ENCODE assay signal across 17 mouse cellular contexts in genomic region chr1:177366475-177366874, GRCm38 (mm10).
A peak's percentile ranks its signal among the peaks of the same experiment; 100 is the strongest.
DNase-seq lines count a peak whose midpoint lies in the region; ATAC-seq lines count a peak whose summit lies in the region.
"Had no signal": no experiment of that assay in that cellular context is flagged by ENCODE, and none has a peak within 500 bp of the region (broad histone marks: within the 10 kb centered on the region; RNA-seq: fewer than 3 reads in every experiment).

No protein-coding gene starts in this region.

- no peak overlapping the region for H3K27ac ChIP-seq in hindbrain, embryonic 11.5 days (ENCODE audit: low read depth, low read length)
- H3K27ac ChIP-seq in hindbrain, embryonic 13.5 days: no peak overlapping the region
- H3K27ac ChIP-seq: heart, embryonic 13.5 days; limb, embryonic 12.5 days; liver, embryonic 13.5 days; lung, embryonic 15.5 days had no signal

- H3K4me2 ChIP-seq in hindbrain, embryonic 11.5 days (replicated peaks; ENCODE audit: low read depth, low read length): no peak overlapping the region
- no peak overlapping the region for H3K4me2 ChIP-seq in hindbrain, embryonic 13.5 days
- H3K4me2 ChIP-seq: heart, embryonic 13.5 days; limb, embryonic 12.5 days; liver, embryonic 13.5 days; lung, embryonic 15.5 days had no signal

- H3K36me3 ChIP-seq in hindbrain, embryonic 11.5 days (ENCODE audit: control insufficient read depth, insufficient read depth, low read length): no peaks in the 10 kb centered on the region
- H3K36me3 ChIP-seq in hindbrain, embryonic 13.5 days: no peaks in the 10 kb centered on the region
- H3K36me3 ChIP-seq: heart, embryonic 13.5 days; limb, embryonic 12.5 days; liver, embryonic 13.5 days; lung, embryonic 15.5 days had no signal

- DNase-seq in hindbrain, embryonic 11.5 days (ENCODE audit: low spot score): peak; percentile 27
- DNase-seq in brain, adult 2 months (ENCODE audit: low read depth, low spot score): peak; percentile 67
- peak; percentile 36 for DNase-seq in cerebellum, adult 11 months
- DNase-seq in cerebellum, postnatal 14 days: peak; percentile 68 to 78
- no peak for DNase-seq in lung, postnatal 10 days
- no peak for DNase-seq in thymus, postnatal 10 days (ENCODE audit: low spot score in 2 of 2)
- DNase-seq in T-cell, adult 2 months (ENCODE audit: low spot score): no peak
- DNase-seq: adrenal gland, postnatal 25 days; heart, postnatal 4 days; liver, embryonic 13.5 days; right cerebral cortex, postnatal 4 days had no signal

- peak; percentile 47; the same call in 1 of the 2 replicates for ATAC-seq in hindbrain, embryonic 11.5 days (ENCODE audit: low FRiP score)
- ATAC-seq in hindbrain, embryonic 13.5 days (ENCODE audit: low FRiP score): no peak
- ATAC-seq: intestine, postnatal 0 days; Patski had no signal

- H3K4me3 ChIP-seq in hindbrain, embryonic 11.5 days (ENCODE audit: low read depth, low read length): no peak overlapping the region
- H3K4me3 ChIP-seq in hindbrain, embryonic 13.5 days: no peak overlapping the region
- H3K4me3 ChIP-seq: heart, embryonic 13.5 days; limb, embryonic 12.5 days; liver, embryonic 13.5 days; lung, embryonic 15.5 days had no signal

- H3K9ac ChIP-seq in hindbrain, embryonic 11.5 days (ENCODE audit: low read depth, low read length): no peak overlapping the region
- no peak overlapping the region for H3K9ac ChIP-seq in hindbrain, embryonic 13.5 days
- H3K9ac ChIP-seq: heart, embryonic 13.5 days; limb, embryonic 12.5 days; liver, embryonic 13.5 days; lung, embryonic 15.5 days had no signal

- H3K4me1 ChIP-seq in hindbrain, embryonic 11.5 days (replicated peaks; ENCODE audit: control insufficient read depth, insufficient read depth, low read length): no peaks in the 10 kb centered on the region
- peaks cover 10% of the 10 kb centered on the region; the same call in 1 of the 2 replicates for H3K4me1 ChIP-seq in hindbrain, embryonic 13.5 days (replicated peaks)
- H3K4me1 ChIP-seq: heart, embryonic 13.5 days; limb, embryonic 12.5 days; liver, embryonic 13.5 days; lung, embryonic 15.5 days had no signal

- H3K9me3 ChIP-seq in hindbrain, embryonic 11.5 days (ENCODE audit: control insufficient read depth, low read length): no peaks in the 10 kb centered on the region
- H3K9me3 ChIP-seq in hindbrain, embryonic 13.5 days: no peaks in the 10 kb centered on the region
- H3K9me3 ChIP-seq: heart, embryonic 13.5 days; limb, embryonic 12.5 days; liver, embryonic 13.5 days; lung, embryonic 15.5 days had no signal

- no peaks in the 10 kb centered on the region for H3K27me3 ChIP-seq in hindbrain, embryonic 11.5 days (ENCODE audit: control insufficient read depth, insufficient read depth, low read length)
- no peaks in the 10 kb centered on the region for H3K27me3 ChIP-seq in hindbrain, embryonic 13.5 days
- H3K27me3 ChIP-seq: limb, embryonic 12.5 days; liver, embryonic 13.5 days; lung, embryonic 15.5 days had no signal

- 60% methylated on average over 7 of the region's 7 CpGs for WGBS in hindbrain, embryonic 11.5 days
- WGBS in hindbrain, embryonic 13.5 days: 38% methylated on average over 7 of the region's 7 CpGs

Comparison
In these comparisons a context has a peak if more than half of its experiments do, and no peak if none do; other contexts are left out.
1. DNase-seq: peak in hindbrain, embryonic 11.5 days (single experiment), brain, adult 2 months (single experiment), cerebellum, adult 11 months (single experiment) and cerebellum, postnatal 14 days (2 of 2); none in lung, postnatal 10 days (single experiment), thymus, postnatal 10 days (0 of 2) and T-cell, adult 2 months (single experiment).